Comparison of ENCODE assay signal across 19 mouse cellular contexts in genomic region chr4:72480535-72480934, GRCm38 (mm10).
DNase-seq lines count a peak whose midpoint lies in the region; ATAC-seq and TF ChIP-seq lines count a peak whose summit lies in the region.
"Had no signal": no experiment of that assay in that cellular context is flagged by ENCODE, and none has a peak within 500 bp of the region (broad histone marks: within the 10 kb centered on the region; RNA-seq: fewer than 3 reads in every experiment).

No protein-coding gene starts in this region.

- no peak for ATAC-seq in forebrain, embryonic 15.5 days (replicated peaks)
- no peak for ATAC-seq in forebrain, embryonic 12.5 days (ENCODE audit: low FRiP score)
- peak; percentile 87 for ATAC-seq in lung, embryonic 14.5 days (ENCODE audit: insufficient read depth)
- peak; percentile 57; the same call in 1 of the 2 replicates for ATAC-seq in lung, embryonic 16.5 days (ENCODE audit: low read depth)
- ATAC-seq: forebrain, embryonic 14.5 days; forebrain, postnatal 0 days had no signal

- no peak for TF ChIP-seq CTCF in lung, embryonic 14.5 days (IDR thresholded peaks at IDR 0.05; ENCODE audit: low read depth)
- TF ChIP-seq CTCF in brain, embryonic 14.5 days (IDR thresholded peaks at IDR 0.05; ENCODE audit: borderline replicate concordance, extremely low read depth, insufficient read depth, insufficient read length): no peak

- 76% methylated on average over 3 of the region's 3 CpGs for WGBS in forebrain, embryonic 15.5 days
- 82% methylated on average over 3 of the region's 3 CpGs for WGBS in forebrain, embryonic 12.5 days
- WGBS in lung, embryonic 14.5 days: 18% methylated on average over 3 of the region's 3 CpGs
- 33% methylated on average over 3 of the region's 3 CpGs for WGBS in lung, embryonic 16.5 days

- H3K36me3 ChIP-seq in forebrain, embryonic 15.5 days: no peaks in the 10 kb centered on the region
- no peaks in the 10 kb centered on the region for H3K36me3 ChIP-seq in forebrain, embryonic 12.5 days (replicated peaks)
- no peaks in the 10 kb centered on the region for H3K36me3 ChIP-seq in lung, embryonic 14.5 days (ENCODE audit: insufficient read depth)
- no peaks in the 10 kb centered on the region for H3K36me3 ChIP-seq in lung, embryonic 16.5 days (ENCODE audit: control insufficient read depth, insufficient read depth, low read length)
- H3K36me3 ChIP-seq: embryonic facial prominence, embryonic 13.5 days had no signal

- no peak for TF ChIP-seq POLR2A in brain, embryonic 14.5 days (IDR thresholded peaks at IDR 0.05; ENCODE audit: borderline replicate concordance, extremely low read depth, insufficient read depth, insufficient read length, poor library complexity, severe bottlenecking)

- no peaks in the 10 kb centered on the region for H3K9me3 ChIP-seq in forebrain, embryonic 15.5 days
- no peaks in the 10 kb centered on the region for H3K9me3 ChIP-seq in forebrain, embryonic 12.5 days
- H3K9me3 ChIP-seq in lung, embryonic 14.5 days (ENCODE audit: low read depth, low read length): no peaks in the 10 kb centered on the region
- H3K9me3 ChIP-seq in lung, embryonic 16.5 days (ENCODE audit: control insufficient read depth, low read length): no peaks in the 10 kb centered on the region
- H3K9me3 ChIP-seq: embryonic facial prominence, embryonic 13.5 days had no signal

- DNase-seq in lung, embryonic 14.5 days: peak; percentile 79
- no peak for DNase-seq in lung, postnatal 14 days
- no peak for DNase-seq in lung, postnatal 10 days
- DNase-seq in brain, embryonic 14.5 days (ENCODE audit: low read depth): peak; percentile 4
- no peak for DNase-seq in layer of hippocampus, adult 9-11 months
- DNase-seq: adrenal gland, adult 2 months; adrenal gland, postnatal 10 days; adrenal gland, postnatal 25 days; cerebellum, adult 11-12 months; cerebellum, adult 2 months; cerebellum, adult 9-10 months; cerebellum, postnatal 10 days; cerebellum, postnatal 25 days; forebrain, postnatal 0 days had no signal

- peak overlapping the region; percentile 40; the same call in 1 of the 2 replicates for H3K27ac ChIP-seq in forebrain, embryonic 15.5 days (replicated peaks)
- H3K27ac ChIP-seq in forebrain, embryonic 12.5 days: no peak overlapping the region
- H3K27ac ChIP-seq in lung, embryonic 14.5 days (ENCODE audit: low read depth): no peak overlapping the region
- H3K27ac ChIP-seq in lung, embryonic 16.5 days (ENCODE audit: low read length): no peak overlapping the region
- H3K27ac ChIP-seq: embryonic facial prominence, embryonic 13.5 days had no signal

- no peak overlapping the region for H3K9ac ChIP-seq in forebrain, embryonic 15.5 days (replicated peaks)
- H3K9ac ChIP-seq in forebrain, embryonic 12.5 days: no peak overlapping the region
- no peak overlapping the region for H3K9ac ChIP-seq in lung, embryonic 14.5 days
- no peak overlapping the region for H3K9ac ChIP-seq in lung, embryonic 16.5 days (ENCODE audit: low read length)
- H3K9ac ChIP-seq: embryonic facial prominence, embryonic 13.5 days; forebrain, postnatal 0 days had no signal

- H3K4me3 ChIP-seq in forebrain, embryonic 15.5 days: no peak overlapping the region
- H3K4me3 ChIP-seq in forebrain, embryonic 12.5 days (replicated peaks): no peak overlapping the region
- H3K4me3 ChIP-seq in lung, embryonic 14.5 days (ENCODE audit: low read depth, low read length): no peak overlapping the region
- no peak overlapping the region for H3K4me3 ChIP-seq in lung, embryonic 16.5 days (ENCODE audit: low read length)
- H3K4me3 ChIP-seq: embryonic facial prominence, embryonic 13.5 days had no signal

- no peaks in the 10 kb centered on the region for H3K27me3 ChIP-seq in forebrain, embryonic 15.5 days
- H3K27me3 ChIP-seq in forebrain, embryonic 12.5 days: no peaks in the 10 kb centered on the region
- H3K27me3 ChIP-seq in lung, embryonic 14.5 days (ENCODE audit: insufficient read depth, low read length): no peaks in the 10 kb centered on the region
- no peaks in the 10 kb centered on the region for H3K27me3 ChIP-seq in lung, embryonic 16.5 days (ENCODE audit: control insufficient read depth, insufficient read depth, low read depth, low read length)
- H3K27me3 ChIP-seq: embryonic facial prominence, embryonic 13.5 days had no signal

- H3K4me1 ChIP-seq in forebrain, embryonic 15.5 days: no peaks in the 10 kb centered on the region
- no peaks in the 10 kb centered on the region for H3K4me1 ChIP-seq in forebrain, embryonic 12.5 days
- H3K4me1 ChIP-seq in lung, embryonic 14.5 days (ENCODE audit: insufficient read depth): no peaks in the 10 kb centered on the region
- H3K4me1 ChIP-seq in lung, embryonic 16.5 days (replicated peaks; ENCODE audit: control insufficient read depth, insufficient read depth, low read length): no peaks in the 10 kb centered on the region
- H3K4me1 ChIP-seq: embryonic facial prominence, embryonic 13.5 days had no signal

- H3K4me2 ChIP-seq in forebrain, embryonic 15.5 days (replicated peaks): no peak overlapping the region
- no peak overlapping the region for H3K4me2 ChIP-seq in forebrain, embryonic 12.5 days
- no peak overlapping the region for H3K4me2 ChIP-seq in lung, embryonic 14.5 days
- no peak overlapping the region for H3K4me2 ChIP-seq in lung, embryonic 16.5 days (ENCODE audit: low read depth, low read length)
- H3K4me2 ChIP-seq: embryonic facial prominence, embryonic 13.5 days had no signal

Comparison
In these comparisons a context has a peak if more than half of its experiments do, and no peak if none do; other contexts are left out.
1. DNase-seq: peak in lung, embryonic 14.5 days (single experiment) and brain, embryonic 14.5 days (single experiment); none in lung, postnatal 14 days (single experiment), lung, postnatal 10 days (single experiment) and layer of hippocampus, adult 9-11 months (single experiment).
2. ATAC-seq: peak in lung, embryonic 14.5 days (single experiment) and lung, embryonic 16.5 days (single experiment); none in forebrain, embryonic 15.5 days (single experiment) and forebrain, embryonic 12.5 days (single experiment).